Mouse (Mus musculus): ENCODE data around the gene Arpc2.

The Arpc2 gene

GRCm38 (mm10) chr1:74235938-74236589 is at the start of gene Arpc2:
Arpc2 (plus strand) TSS chr1:74236084.
- peak; percentile 89 for DNase-seq (ENCODE audit: low read depth, low spot score)

GRCm38 (mm10) chr1:74190471-74190870 is 45.4 kb upstream of the Arpc2 start:
- DNase-seq (ENCODE audit: low read depth, low spot score), result no peak

GRCm38 (mm10) chr1:74192711-74193110 is 43.2 kb upstream of the Arpc2 start:
- DNase-seq (ENCODE audit: low read depth, low spot score), result no peak

GRCm38 (mm10) chr1:74194445-74194844 is 41.4 kb upstream of the Arpc2 start, which contains the start of gene Cxcr1:
Cxcr1 (minus strand) TSS chr1:74194631.
- no peak for DNase-seq (ENCODE audit: low read depth, low spot score)

GRCm38 (mm10) chr1:74195961-74196360 is 39.9 kb upstream of the Arpc2 start:
- peak; percentile 29 for DNase-seq (ENCODE audit: low read depth, low spot score)

- no peak for DNase-seq (ENCODE audit: low read depth, low spot score)
These were observed 39.1 kb upstream of the Arpc2 start for GRCm38 (mm10) chr1:74196621-74197419.

- DNase-seq (ENCODE audit: low read depth, low spot score), result no peak
These were observed 38.0 kb upstream of the Arpc2 start for GRCm38 (mm10) chr1:74197726-74198470.

GRCm38 (mm10) chr1:74199046-74199445 is 36.8 kb upstream of the Arpc2 start:
- no peak for DNase-seq (ENCODE audit: low read depth, low spot score)

GRCm38 (mm10) chr1:74201048-74201844 is 34.6 kb upstream of the Arpc2 start:
- no peak for DNase-seq (ENCODE audit: low read depth, low spot score)

GRCm38 (mm10) chr1:74203457-74203856 is 32.4 kb upstream of the Arpc2 start:
- no peak for DNase-seq (ENCODE audit: low read depth, low spot score)

- no peak for DNase-seq (ENCODE audit: low read depth, low spot score)
These were observed 30.0 kb upstream of the Arpc2 start for GRCm38 (mm10) chr1:74205881-74206280.

GRCm38 (mm10) chr1:74206642-74207041 is 29.2 kb upstream of the Arpc2 start:
- DNase-seq (ENCODE audit: low read depth, low spot score), result no peak

GRCm38 (mm10) chr1:74207906-74208305 is 28.0 kb upstream of the Arpc2 start:
- no peak for DNase-seq (ENCODE audit: low read depth, low spot score)

GRCm38 (mm10) chr1:74208941-74209340 is 26.9 kb upstream of the Arpc2 start:
- no peak for DNase-seq (ENCODE audit: low read depth, low spot score)

- DNase-seq (ENCODE audit: low read depth, low spot score), result no peak
These were observed 16.0 kb upstream of the Arpc2 start for GRCm38 (mm10) chr1:74219922-74220321.

GRCm38 (mm10) chr1:74227317-74227716 is 8.6 kb upstream of the Arpc2 start:
- DNase-seq (ENCODE audit: low read depth, low spot score), result no peak

- DNase-seq (ENCODE audit: low read depth, low spot score), result no peak
These were observed 5.9 kb upstream of the Arpc2 start for GRCm38 (mm10) chr1:74229942-74230341.

- DNase-seq (ENCODE audit: low read depth, low spot score), result no peak
These were observed 4.9 kb upstream of the Arpc2 start for GRCm38 (mm10) chr1:74230992-74231391.

- DNase-seq (ENCODE audit: low read depth, low spot score), result no peak
These were observed 870 bp downstream of the Arpc2 start for GRCm38 (mm10) chr1:74236590-74237317.

- DNase-seq (ENCODE audit: low read depth, low spot score), result no peak
These were observed 1.8 kb downstream of the Arpc2 start for GRCm38 (mm10) chr1:74237671-74238070.

GRCm38 (mm10) chr1:74238136-74238535 is 2.3 kb downstream of the Arpc2 start:
- no peak for DNase-seq (ENCODE audit: low read depth, low spot score)

Measured in WW6 (cell line).